Mouse (Mus musculus) testis, adult 2 months (tissue): ENCODE results near the gene Setdb1.

Source experiments
- CTCF ChIP-seq: fragments of 200-500 bp; IDR thresholded peaks from 2 replicates; pipeline ENCODE4 v1.5.1; 2012; ENCODE audit warnings: low read depth, mild to moderate bottlenecking, inconsistent platforms, low read length, moderate library complexity; ENCODE audit not compliant: control insufficient read depth, insufficient read depth, insufficient replicate concordance
- POLR2A ChIP-seq: fragments of 200-500 bp; IDR thresholded peaks from 2 replicates; pipeline ENCODE4 v1.6.1; 2012; ENCODE audit warnings: low read depth, mild to moderate bottlenecking, inconsistent platforms, low read length, moderate library complexity; ENCODE audit not compliant: control insufficient read depth

DNA sequence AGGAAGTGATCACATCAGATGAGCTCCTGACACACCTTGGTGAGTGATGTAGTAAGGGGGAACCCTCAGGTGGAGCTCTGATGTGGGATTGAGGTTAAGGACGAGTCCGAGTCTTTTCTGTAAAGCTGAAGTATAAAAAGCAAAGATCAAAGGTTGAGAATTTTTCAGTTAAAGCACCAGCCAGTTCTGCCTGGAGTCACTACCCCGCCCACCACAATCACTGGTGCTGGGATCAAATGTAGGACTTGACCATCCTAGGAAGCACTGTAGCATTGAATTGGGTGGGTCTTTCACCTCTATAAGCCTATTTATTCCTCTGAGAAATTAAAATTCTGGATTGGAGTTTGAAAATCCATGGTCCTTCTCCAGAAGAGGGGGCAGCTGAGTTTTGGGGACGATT lies 66.0 kb downstream of the Setdb1 start:
- TF ChIP-seq CTCF, result no peak
- TF ChIP-seq POLR2A, result no peak
